Mouse (Mus musculus) heart, embryonic 12.5 days (tissue): ENCODE data around the gene Iars. TPM values are rescaled to one million over a fixed set of nuclear protein-coding genes. Genes with fewer than 3 reads are reported as not detected.
"Not testable (repeated sequence)": the region's sequence is repeated elsewhere in the genome, so short reads cannot be mapped to it uniquely, and the experiment has no call there.

Source experiments
- ATAC-seq: fragments of 200-750 bp; cut with Nextera tagmentation; 2 replicates; pipeline ENCODE4 v1.8.0; 2017; ENCODE audit warnings: moderate TSS enrichment, moderate library complexity; ENCODE audit not compliant: insufficient number of reproducible peaks, low FRiP score
- H3K27ac ChIP-seq: fragments of 300-500 bp; sonication (generic); 2 replicates; pipeline ENCODE4 v1.5.1; 2016; ENCODE audit warnings: mild to moderate bottlenecking, moderate library complexity; ENCODE audit not compliant: poor library complexity, severe bottlenecking
- H3K27me3 ChIP-seq: fragments of 300-500 bp; sonication (generic); replicated peaks from 2 replicates; pipeline ENCODE4 v1.6.1; 2016; ENCODE audit warnings: mild to moderate bottlenecking, moderate library complexity
- H3K36me3 ChIP-seq: fragments of 300-500 bp; sonication (generic); 2 replicates; pipeline ENCODE4 v1.6.1; 2016; ENCODE audit warnings: mild to moderate bottlenecking, moderate library complexity
- H3K4me1 ChIP-seq: fragments of 300-500 bp; sonication (generic); replicated peaks from 2 replicates; pipeline ENCODE4 v1.6.1; 2016; ENCODE audit warnings: mild to moderate bottlenecking
- H3K4me2 ChIP-seq: fragments of 300-500 bp; sonication (generic); 2 replicates; pipeline ENCODE4 v1.6.1; 2016; ENCODE audit warnings: mild to moderate bottlenecking, moderate library complexity
- H3K4me3 ChIP-seq: fragments of 300-500 bp; sonication (generic); 2 replicates; pipeline ENCODE4 v1.5.1; 2016; ENCODE audit warnings: mild to moderate bottlenecking
- H3K9ac ChIP-seq: fragments of 300-500 bp; sonication (generic); 2 replicates; pipeline ENCODE4 v1.6.1; 2016; ENCODE audit warnings: mild to moderate bottlenecking, moderate library complexity
- H3K9me3 ChIP-seq: fragments of 300-500 bp; sonication (generic); replicated peaks from 2 replicates; pipeline ENCODE4 v1.6.1; 2016; ENCODE audit warnings: mild to moderate bottlenecking, moderate library complexity
- WGBS: fragments of 180-500 bp; shearing (Covaris S2); methylation state at CpG from one replicate; pipeline ENCODE4 v1.1.7; 2016; 5-methylcytosine and 5-hydroxymethylcytosine counted together
- polyA plus RNA-seq: library from polyadenylated mRNA; unstranded; fragments of >200 nt; fragmentation: Nextera tagmentation; extraction: Ambion mirVana; gene quantifications from 2 replicates; pipeline ENCODE4 v1.2.1, GENCODE M21; 2016

Gene Iars
- polyA plus RNA-seq, 1 experiment from 2014 or later: 67.8 TPM

DNA sequence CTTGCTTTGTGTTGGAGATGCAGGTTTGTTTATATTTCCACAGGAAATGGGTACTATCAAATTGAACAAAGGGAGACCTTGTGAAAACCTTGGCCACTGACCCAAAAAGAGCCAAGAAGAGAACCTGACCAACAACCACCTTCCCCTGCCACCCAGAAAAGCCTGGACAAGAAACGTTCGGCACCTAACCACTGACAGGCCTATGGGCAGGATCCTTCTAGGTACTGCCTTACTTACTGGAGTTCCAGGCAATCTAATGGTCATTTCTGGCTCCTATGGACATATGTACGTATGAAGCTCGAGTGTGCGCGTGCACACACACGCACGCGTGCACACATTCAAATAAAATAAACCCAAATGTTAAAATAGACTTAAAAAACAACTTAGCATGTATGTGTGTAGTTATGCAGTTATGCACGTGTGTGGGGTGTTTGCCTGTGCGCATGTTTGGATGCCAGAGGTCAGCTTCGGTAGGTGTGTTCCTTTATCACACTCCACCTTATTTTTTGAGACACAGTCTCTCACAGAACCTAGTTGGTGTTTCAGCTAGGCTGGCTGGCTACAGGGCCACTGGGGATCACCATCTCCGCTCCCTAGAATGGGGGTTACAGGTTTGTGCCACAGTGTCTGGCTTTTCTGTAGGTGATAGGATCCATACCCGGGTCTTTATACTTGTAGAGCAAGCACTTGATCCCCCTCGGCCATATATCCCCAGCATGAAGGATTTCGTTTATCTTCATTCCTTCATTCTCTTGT, 59.6 kb downstream of the Iars start:
- Histone ChIP-seq H3K4me3 (no peak overlapping the region), H3K9ac (no peak overlapping the region), H3K4me1 (no peaks in the 10 kb centered on the region), H3K9me3 (peaks cover 9% of the 10 kb centered on the region; the same call in 1 of the 2 replicates), H3K4me2 (no peak overlapping the region), H3K27me3 (no peaks in the 10 kb centered on the region), H3K36me3 (no peaks in the 10 kb centered on the region), H3K27ac (no peak overlapping the region)
- ATAC-seq: no peak
- WGBS: 88% methylated on average over 16 of the region's 16 CpGs

DNA sequence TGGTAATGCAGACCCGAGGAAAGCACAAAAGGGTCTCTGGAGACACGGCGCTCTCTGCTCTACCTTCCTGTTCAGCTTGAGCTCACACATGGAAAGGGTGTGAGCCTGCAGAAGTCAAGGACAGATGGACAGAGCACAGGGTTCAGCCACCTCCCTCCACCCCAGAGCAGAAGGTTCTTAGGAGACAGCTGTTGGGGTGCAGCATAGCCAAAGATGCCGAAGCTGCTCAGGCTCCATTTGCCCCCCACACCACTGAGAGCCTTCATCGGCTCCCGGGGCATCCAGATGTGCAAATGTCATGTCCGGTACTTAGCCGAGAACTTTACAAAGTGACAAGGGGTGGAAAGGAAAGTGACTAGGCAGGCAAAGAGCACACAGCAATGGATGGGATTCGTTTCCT, 74.7 kb downstream of the Iars start:
- Histone ChIP-seq H3K9ac (no peak overlapping the region), H3K4me1 (no peaks in the 10 kb centered on the region)
- no peak for ATAC-seq

DNA sequence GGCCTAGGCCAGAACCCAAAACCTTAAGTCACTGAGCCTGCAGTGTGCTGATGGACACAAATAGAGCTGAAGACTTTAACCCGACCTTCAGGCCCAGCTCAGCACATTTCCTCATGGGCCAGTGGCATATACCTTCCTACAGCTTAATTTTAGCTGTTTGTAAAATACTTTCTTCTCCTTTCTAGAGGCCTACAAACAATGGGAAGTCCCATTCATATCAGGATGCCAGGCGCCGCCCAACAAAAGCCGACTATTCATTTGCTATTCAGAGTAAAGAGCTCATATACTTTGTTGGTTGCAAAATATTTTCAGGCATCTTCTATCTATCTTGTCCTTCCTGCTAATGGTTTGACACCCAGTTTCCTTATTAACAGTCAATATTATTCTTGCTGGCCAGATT, 76.1 kb downstream of the Iars start:
- Histone ChIP-seq H3K4me2 (no peak overlapping the region), H3K4me1 (no peaks in the 10 kb centered on the region), H3K36me3 (no peaks in the 10 kb centered on the region), H3K27me3 (no peaks in the 10 kb centered on the region), H3K9me3 (no peaks in the 10 kb centered on the region), H3K9ac (no peak overlapping the region), H3K4me3 (no peak overlapping the region), H3K27ac (no peak overlapping the region)
- ATAC-seq: no peak
- 83% methylated on average over 4 of the region's 4 CpGs for WGBS

More for the DNA sequence above, 74.7 kb downstream of the Iars start:
- Histone ChIP-seq H3K27me3 (no peaks in the 10 kb centered on the region), H3K4me2 (no peak overlapping the region), H3K27ac (no peak overlapping the region), H3K4me3 (no peak overlapping the region), H3K9me3 (no peaks in the 10 kb centered on the region), H3K36me3 (no peaks in the 10 kb centered on the region)
- WGBS: 84% methylated on average over 9 of the region's 9 CpGs

DNA sequence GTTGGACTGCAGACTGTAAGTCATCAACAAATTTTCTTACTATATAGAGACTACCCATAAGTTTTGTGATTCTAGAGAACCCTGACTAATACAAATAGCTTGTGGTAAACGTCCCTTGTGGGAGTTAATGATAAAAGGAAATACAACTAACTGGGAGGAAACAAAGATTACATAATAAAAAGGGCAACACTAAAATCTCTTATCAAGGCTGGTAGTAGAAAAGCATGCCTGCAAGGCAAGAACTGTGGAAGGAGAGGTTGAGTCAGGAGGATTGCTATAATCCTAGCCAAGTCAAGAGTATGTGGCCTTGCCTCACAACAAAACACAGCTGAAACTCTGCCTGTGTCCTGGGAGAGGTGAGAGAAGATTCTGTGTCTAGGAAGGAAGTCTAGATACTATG, 78.8 kb downstream of the Iars start:
- Histone ChIP-seq H3K9ac (no peak overlapping the region), H3K9me3 (no peaks in the 10 kb centered on the region), H3K4me2 (no peak overlapping the region), H3K27ac (no peak overlapping the region), H3K27me3 (no peaks in the 10 kb centered on the region), H3K4me1 (no peaks in the 10 kb centered on the region), H3K4me3 (no peak overlapping the region), H3K36me3 (no peaks in the 10 kb centered on the region)
- 42% methylated on average over 1 of the region's 1 CpGs for WGBS
- ATAC-seq: no peak

DNA sequence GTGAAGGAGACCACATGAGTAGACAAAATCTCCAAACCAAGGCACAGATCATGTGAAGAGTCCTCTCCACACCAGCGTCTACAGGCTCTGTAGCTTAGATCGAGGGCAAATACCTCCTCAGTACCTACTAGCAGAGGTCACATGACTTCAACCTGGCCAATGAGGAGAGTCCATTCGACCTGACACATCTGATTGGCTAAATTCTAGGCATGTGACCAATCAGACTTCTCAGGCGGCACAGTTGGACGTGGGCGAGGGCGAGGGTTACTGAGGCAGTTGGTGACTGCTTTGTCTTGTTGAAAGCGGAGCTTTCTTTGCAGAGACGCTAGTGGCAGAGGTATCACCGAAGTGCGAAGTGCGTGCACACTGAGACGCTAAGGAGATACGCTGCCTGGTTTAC, 80.3 kb downstream of the Iars start:
- no peak overlapping the region for H3K9ac ChIP-seq
- no peak overlapping the region for H3K27ac ChIP-seq
- ATAC-seq: no peak
- 89% methylated on average over 14 of the region's 14 CpGs for WGBS
- H3K4me3 ChIP-seq: no peak overlapping the region
- no peaks in the 10 kb centered on the region for H3K36me3 ChIP-seq
- H3K4me1 ChIP-seq: no peaks in the 10 kb centered on the region
- H3K9me3 ChIP-seq: no peaks in the 10 kb centered on the region
- no peaks in the 10 kb centered on the region for H3K27me3 ChIP-seq
- H3K4me2 ChIP-seq: no peak overlapping the region

DNA sequence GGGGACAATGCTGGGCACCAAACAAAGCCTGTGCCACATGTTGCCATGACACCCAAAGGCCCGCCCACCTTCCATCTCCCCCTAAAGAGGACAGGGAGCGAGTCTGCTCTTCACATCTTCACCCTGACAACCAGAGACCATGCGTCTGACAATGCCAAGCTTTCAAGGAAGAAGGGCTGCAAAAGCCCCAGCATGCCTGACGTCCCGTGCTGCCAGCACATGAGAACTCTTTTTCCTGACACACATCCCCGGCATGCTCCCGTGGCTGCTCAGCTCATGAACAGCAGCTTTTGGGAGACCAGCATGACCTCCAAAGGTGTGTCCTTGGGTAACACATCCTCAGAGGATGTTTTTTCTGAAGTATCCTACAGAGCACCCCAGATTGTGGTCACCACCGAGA, 83.4 kb downstream of the Iars start:
- ATAC-seq: no peak
- no peak overlapping the region for H3K4me2 ChIP-seq
- no peak overlapping the region for H3K9ac ChIP-seq
- H3K27ac ChIP-seq: no peak overlapping the region
- no peak overlapping the region for H3K4me3 ChIP-seq
- H3K4me1 ChIP-seq: no peaks in the 10 kb centered on the region
- H3K36me3 ChIP-seq: no peaks in the 10 kb centered on the region
- no peaks in the 10 kb centered on the region for H3K27me3 ChIP-seq
- WGBS: 86% methylated on average over 8 of the region's 8 CpGs
- H3K9me3 ChIP-seq: no peaks in the 10 kb centered on the region

DNA sequence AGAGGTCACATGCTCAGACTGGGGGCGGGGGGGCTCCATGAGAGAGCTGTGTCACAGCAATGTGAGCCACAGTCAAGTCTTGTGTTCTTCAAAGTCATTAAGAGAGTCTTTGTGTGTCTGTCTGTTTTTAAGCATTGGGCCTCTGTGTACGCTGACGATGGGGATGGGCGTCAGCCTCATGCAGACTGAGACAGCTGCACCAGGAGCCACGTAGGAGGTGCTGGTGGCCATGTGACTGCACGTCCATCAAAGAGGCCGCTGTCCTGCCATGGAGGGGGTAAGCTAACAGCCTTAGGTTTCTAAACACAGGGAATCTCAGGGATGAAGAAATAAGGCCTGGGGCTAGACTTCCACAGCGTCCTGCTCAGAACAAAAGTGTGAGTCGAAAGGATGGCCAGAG, 84.4 kb downstream of the Iars start:
- ATAC-seq: no peak
- Histone ChIP-seq H3K9me3 (no peaks in the 10 kb centered on the region), H3K4me3 (no peak overlapping the region), H3K4me2 (no peak overlapping the region), H3K4me1 (no peaks in the 10 kb centered on the region), H3K27me3 (no peaks in the 10 kb centered on the region), H3K36me3 (no peaks in the 10 kb centered on the region), H3K27ac (no peak overlapping the region), H3K9ac (no peak overlapping the region)
- 72% methylated on average over 9 of the region's 9 CpGs for WGBS

DNA sequence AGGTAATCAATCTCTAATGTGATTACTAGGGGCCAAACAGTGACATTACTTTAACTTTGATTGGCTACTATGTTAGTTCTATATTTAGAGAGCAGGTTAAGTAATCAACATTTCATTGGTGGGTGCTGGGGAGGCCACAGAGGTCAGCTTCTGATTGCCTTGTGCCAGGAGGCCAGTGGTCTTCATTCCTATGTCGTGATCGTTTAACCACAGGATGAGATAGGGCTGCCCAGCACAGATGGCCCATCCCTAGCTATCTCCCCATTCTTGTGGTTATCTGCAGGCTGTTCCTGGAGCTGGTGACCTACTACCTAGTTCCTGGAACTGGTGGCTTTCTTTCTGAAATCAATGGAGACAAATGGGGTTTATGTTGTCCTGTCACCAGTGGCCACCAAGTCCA, 86.1 kb downstream of the Iars start:
- no peak overlapping the region for H3K4me2 ChIP-seq
- no peaks in the 10 kb centered on the region for H3K36me3 ChIP-seq
- H3K9me3 ChIP-seq: no peaks in the 10 kb centered on the region
- H3K27me3 ChIP-seq: no peaks in the 10 kb centered on the region
- H3K27ac ChIP-seq: no peak overlapping the region
- no peak overlapping the region for H3K4me3 ChIP-seq
- no peaks in the 10 kb centered on the region for H3K4me1 ChIP-seq
- no peak overlapping the region for H3K9ac ChIP-seq
- WGBS: 26% methylated on average over 2 of the region's 2 CpGs
- no peak for ATAC-seq

DNA sequence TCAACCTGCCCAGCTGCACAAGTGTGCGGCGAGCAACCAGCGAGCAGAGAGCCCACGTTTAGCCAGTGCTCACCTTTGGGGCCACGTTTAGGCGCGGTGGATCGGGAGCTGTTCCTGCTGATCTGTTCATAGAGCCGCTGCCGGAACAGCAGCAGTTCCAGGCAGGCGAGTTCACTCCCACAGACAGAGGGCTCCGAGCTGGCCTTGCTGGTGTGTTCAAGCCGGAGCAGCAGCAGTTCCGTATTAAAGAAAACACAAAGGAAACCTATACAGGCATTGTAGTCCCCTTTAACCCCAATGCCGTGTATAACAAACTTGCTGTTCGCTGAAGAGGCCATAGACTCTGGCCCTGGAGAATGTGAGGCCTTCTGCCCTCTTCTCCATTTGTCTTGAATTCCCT, 87.2 kb downstream of the Iars start:
- WGBS: 84% methylated on average over 16 of the region's 16 CpGs

DNA sequence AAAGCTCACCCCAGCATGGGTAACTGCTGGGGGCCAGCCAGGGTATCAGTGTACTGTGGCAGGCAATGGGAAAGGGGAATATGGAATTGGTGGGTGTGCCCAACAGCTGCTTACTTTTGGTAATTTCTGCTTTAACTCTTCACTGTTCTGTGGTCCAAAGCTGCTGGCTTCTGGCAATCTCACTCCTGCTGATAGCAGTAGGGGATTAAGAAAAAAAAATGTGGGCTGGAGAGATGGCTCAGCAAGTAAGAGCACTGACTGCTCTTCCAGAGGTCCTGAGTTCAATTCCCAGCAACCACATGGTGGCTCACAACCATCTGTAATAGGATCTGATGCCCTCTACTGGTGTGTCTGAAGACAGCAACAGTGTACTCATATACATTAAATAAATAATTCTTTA, 89.6 kb downstream of the Iars start:
- H3K9ac ChIP-seq, ATAC-seq, H3K4me1 ChIP-seq, H3K27ac ChIP-seq, H3K4me3 ChIP-seq, H3K4me2 ChIP-seq, H3K36me3 ChIP-seq, H3K9me3 ChIP-seq, H3K27me3 ChIP-seq: not testable (repeated sequence)

More for the DNA sequence above, 87.2 kb downstream of the Iars start:
- H3K27ac ChIP-seq: no peak overlapping the region
- H3K9ac ChIP-seq: no peak overlapping the region
- no peak overlapping the region for H3K4me2 ChIP-seq
- H3K4me3 ChIP-seq: no peak overlapping the region
- H3K36me3 ChIP-seq: no peaks in the 10 kb centered on the region
- H3K9me3 ChIP-seq: no peaks in the 10 kb centered on the region
- no peak for ATAC-seq
- H3K4me1 ChIP-seq: no peaks in the 10 kb centered on the region
- H3K27me3 ChIP-seq: no peaks in the 10 kb centered on the region
